Mouse (Mus musculus) liver, embryonic 14.5 days (tissue): ENCODE results near the gene Ehhadh. TPM values are rescaled to one million over a fixed set of nuclear protein-coding genes. Genes with fewer than 3 reads are reported as not detected.

ENCODE experiments used
- ATAC-seq: fragments of 200-750 bp; cut with Nextera tagmentation; 2 replicates; pipeline ENCODE4 v1.8.0; 2017; ENCODE audit warnings: moderate number of reproducible peaks, mild to moderate bottlenecking, moderate library complexity; ENCODE audit not compliant: insufficient read depth
- DNase-seq, 3 experiments: peaks; one replicate each; pipeline ENCODE4 v3.0.0-alpha.2; 2012 to 2013; ENCODE audit warnings: low read depth in 3 of 3, low spot score in 3 of 3
- H3K27ac ChIP-seq: fragments of 300-500 bp; sonication (generic); 2 replicates; pipeline ENCODE4 v1.5.1; 2014; ENCODE audit warnings: moderate library complexity, mild to moderate bottlenecking, control low read depth, inconsistent platforms
- H3K27me3 ChIP-seq: fragments of 300-500 bp; sonication (generic); 2 replicates; pipeline ENCODE4 v1.6.1; 2014; ENCODE audit warnings: mild to moderate bottlenecking, low read length, moderate library complexity; ENCODE audit not compliant: control insufficient read depth, insufficient read depth
- H3K36me3 ChIP-seq: fragments of 300-500 bp; sonication (generic); replicated peaks from 2 replicates; pipeline ENCODE4 v1.6.1; 2014; ENCODE audit warnings: low read depth; ENCODE audit not compliant: control insufficient read depth, insufficient read depth
- H3K4me1 ChIP-seq, 2 experiments: fragments of 200-500 bp in 1 of 2; fragments of 300-500 bp in 1 of 2; sonication (generic) in 1 of 2; replicated peaks; 2 replicates each; pipeline ENCODE4 v1.6.1; 2012 to 2014; ENCODE audit warnings: antibody characterized with exemption in 1 of 2, inconsistent platforms in 1 of 2, low read length in 1 of 2; ENCODE audit not compliant: control insufficient read depth in 2 of 2, insufficient read depth in 2 of 2
- H3K4me2 ChIP-seq: fragments of 300-500 bp; sonication (generic); 2 replicates; pipeline ENCODE4 v1.6.1; 2014; ENCODE audit warnings: low read depth, mild to moderate bottlenecking, control low read depth, moderate library complexity
- H3K4me3 ChIP-seq, 2 experiments: fragments of 200-500 bp in 1 of 2; fragments of 300-500 bp in 1 of 2; sonication (generic) in 1 of 2; 2 replicates each; pipeline ENCODE4 v1.5.1; 2012 to 2014; ENCODE audit warnings: low read depth in 2 of 2, low read length in 2 of 2, mild to moderate bottlenecking in 2 of 2, control low read depth in 1 of 2, inconsistent platforms in 1 of 2, moderate library complexity in 1 of 2; ENCODE audit not compliant: insufficient read depth in 1 of 2
- H3K9ac ChIP-seq: fragments of 300-500 bp; sonication (generic); replicated peaks from 2 replicates; pipeline ENCODE4 v1.6.1; 2014; ENCODE audit warnings: mild to moderate bottlenecking, control low read depth, moderate library complexity
- H3K9me3 ChIP-seq: fragments of 300-500 bp; sonication (generic); 2 replicates; pipeline ENCODE4 v1.6.1; 2016; ENCODE audit warnings: low read length, mixed read lengths; ENCODE audit not compliant: control insufficient read depth
- CTCF ChIP-seq: IDR thresholded peaks from 2 replicates; pipeline ENCODE4 v1.5.1; 2016; ENCODE audit warnings: antibody characterized with exemption, low read depth, control low read depth
- EP300 ChIP-seq: IDR thresholded peaks from 2 replicates; pipeline ENCODE4 v1.6.1; 2016; ENCODE audit warnings: antibody characterized with exemption, low read depth
- WGBS: fragments of 180-500 bp; shearing (Covaris S2); extraction: QIAGEN DNeasy Blood & Tissue Kit; methylation state at CpG from one replicate; pipeline ENCODE4 v1.1.7; 2014; ENCODE audit not compliant: insufficient replicate concordance; 5-methylcytosine and 5-hydroxymethylcytosine counted together
- polyA plus RNA-seq, 2 experiments: library from polyadenylated mRNA; depleted of rRNA in 1 of 2; stranded (reverse) in 1 of 2; unstranded in 1 of 2; fragments of >200 nt; fragmentation: Nextera tagmentation in 1 of 2; extraction: Ambion mirVana in 1 of 2; gene quantifications; 2 replicates each; pipeline versions ENCODE4 v1.2.1 to v1.2.3; 2012 to 2014

Ehhadh gene
- polyA plus RNA-seq, 2 experiments = 7.7 to 8.1 TPM

DNA sequence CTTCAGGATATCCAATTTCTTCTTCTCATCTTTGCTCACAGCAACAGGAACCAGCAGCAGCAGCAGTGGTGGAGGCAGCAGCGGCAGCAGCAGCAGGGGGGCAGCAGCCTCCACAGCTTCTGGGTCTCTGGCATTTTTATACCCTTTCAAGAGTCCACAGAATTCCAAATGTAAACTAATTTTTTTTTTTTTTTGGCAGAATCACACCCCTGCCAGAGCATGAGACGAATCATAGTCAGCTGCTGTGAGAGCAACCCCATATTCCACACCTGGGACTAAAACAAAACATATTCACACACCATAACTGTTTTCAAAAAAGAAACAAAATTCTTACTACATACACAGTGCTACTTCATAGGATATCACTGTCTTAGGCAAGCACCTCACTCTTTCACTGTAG lies 1.6 kb upstream of the Ehhadh start:
- Histone ChIP-seq H3K4me1 (peaks cover 29 to 43% of the 10 kb centered on the region in 2 experiments), H3K9ac (no peak overlapping the region), H3K9me3 (no peaks in the 10 kb centered on the region), H3K36me3 (no peaks in the 10 kb centered on the region), H3K4me3 (no peak overlapping the region), H3K4me2 (no peak overlapping the region), H3K27ac (no peak overlapping the region), H3K27me3 (no peaks in the 10 kb centered on the region)
- ATAC-seq (no peak), DNase-seq (no peak)
- WGBS = 68% methylated on average over 2 of the region's 2 CpGs
- TF ChIP-seq CTCF (no peak), EP300 (no peak)

DNA sequence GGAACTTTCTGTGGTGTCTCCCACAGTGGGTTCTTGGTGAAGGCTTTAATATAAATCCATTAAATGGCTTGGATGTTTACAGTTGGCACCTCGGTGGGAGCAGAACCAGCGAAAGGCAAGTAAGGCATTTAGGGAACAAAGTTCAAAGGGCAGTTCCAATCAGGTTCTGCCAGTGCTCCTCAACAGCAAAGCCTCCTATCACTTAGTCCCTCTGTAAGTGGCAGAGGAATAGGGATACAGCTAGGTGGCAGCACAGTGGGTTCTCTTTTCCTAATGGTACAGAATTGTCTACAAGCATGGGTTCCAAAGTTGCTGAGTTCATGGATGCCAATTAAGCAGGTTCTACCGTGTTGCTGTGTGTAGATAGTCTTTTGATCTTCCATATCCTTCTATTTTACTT lies 974 bp upstream of the Ehhadh start:
- H3K4me1 ChIP-seq = peaks cover 27 to 40% of the 10 kb centered on the region in 2 experiments

DNA sequence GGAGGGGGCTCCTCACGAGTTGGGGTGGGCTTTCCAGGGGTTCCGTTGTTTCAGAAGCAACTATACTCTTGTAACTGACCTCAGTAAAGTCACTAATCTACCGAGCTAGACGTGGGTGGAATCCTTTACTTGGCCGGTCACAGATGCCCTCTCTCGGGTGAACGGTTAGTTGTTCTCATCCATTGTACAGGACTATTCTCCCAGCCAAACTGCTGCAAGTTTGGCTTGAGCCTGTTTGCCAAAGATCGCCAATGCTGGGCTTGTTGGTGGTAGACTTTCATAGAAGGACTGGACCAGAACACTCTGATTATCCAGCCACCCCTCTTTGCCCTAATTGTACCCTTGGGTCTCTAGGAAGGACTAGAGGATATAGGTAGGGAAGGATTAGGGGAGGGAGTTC lies 1.3 kb downstream of the Ehhadh start:
- DNase-seq = no peak

More for the DNA sequence above, 974 bp upstream of the Ehhadh start:
- ATAC-seq = no peak
- Histone ChIP-seq H3K9ac (no peak overlapping the region), H3K27me3 (no peaks in the 10 kb centered on the region), H3K4me3 (no peak overlapping the region), H3K36me3 (no peaks in the 10 kb centered on the region), H3K9me3 (no peaks in the 10 kb centered on the region), H3K27ac (no peak overlapping the region), H3K4me2 (no peak overlapping the region)
- no peak for DNase-seq
- 40% methylated on average over 3 of the region's 3 CpGs for WGBS
- TF ChIP-seq CTCF (peak; percentile 67), EP300 (no peak)

DNA sequence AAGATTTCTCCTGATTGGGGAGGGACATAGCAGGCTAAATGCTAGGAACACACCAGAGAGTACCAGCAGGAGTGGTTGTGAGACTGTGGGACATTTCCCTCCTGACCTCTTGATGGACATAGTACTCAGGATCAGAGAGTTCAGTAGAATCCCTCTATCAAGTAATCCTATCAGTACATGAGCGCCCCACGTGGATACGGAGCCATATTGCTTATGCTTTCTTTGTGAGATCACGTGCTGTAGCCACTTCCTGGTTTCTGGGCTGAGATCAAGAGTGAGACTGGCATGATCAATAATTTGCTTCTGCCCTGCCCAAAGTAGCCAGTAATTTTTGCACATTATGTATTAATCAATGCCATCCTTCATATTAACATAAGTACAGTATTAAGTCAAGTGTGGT lies 2.6 kb downstream of the Ehhadh start:
- Histone ChIP-seq H3K4me1 (peaks cover 11 to 19% of the 10 kb centered on the region in 2 experiments), H3K4me3 (no peak overlapping the region), H3K9me3 (no peaks in the 10 kb centered on the region), H3K27ac (no peak overlapping the region), H3K9ac (no peak overlapping the region), H3K4me2 (no peak overlapping the region), H3K27me3 (no peaks in the 10 kb centered on the region), H3K36me3 (no peaks in the 10 kb centered on the region)
- no peak for DNase-seq
- TF ChIP-seq EP300 (no peak), CTCF (no peak)
- no peak for ATAC-seq
- WGBS = 61% methylated on average over 4 of the region's 4 CpGs

More for the DNA sequence above, 1.3 kb downstream of the Ehhadh start:
- Histone ChIP-seq H3K9ac (no peak overlapping the region), H3K9me3 (no peaks in the 10 kb centered on the region), H3K36me3 (no peaks in the 10 kb centered on the region), H3K4me3 (no peak overlapping the region), H3K4me2 (no peak overlapping the region; the same call in 1 of the 2 replicates), H3K27ac (no peak overlapping the region), H3K4me1 (peaks cover 11 to 21% of the 10 kb centered on the region in 2 experiments), H3K27me3 (no peaks in the 10 kb centered on the region)
- 70% methylated on average over 8 of the region's 8 CpGs for WGBS
- TF ChIP-seq EP300 = no peak
- TF ChIP-seq CTCF = no peak
- no peak for ATAC-seq

- H3K27ac ChIP-seq = no peak overlapping the region
- 52% methylated on average over 2 of the region's 2 CpGs for WGBS
- TF ChIP-seq EP300 (no peak), CTCF (no peak)
- H3K4me2 ChIP-seq = no peak overlapping the region
- no peaks in the 10 kb centered on the region for H3K9me3 ChIP-seq
- peaks cover 4 to 9% of the 10 kb centered on the region in 2 experiments for H3K4me1 ChIP-seq
- no peaks in the 10 kb centered on the region for H3K36me3 ChIP-seq
- H3K9ac ChIP-seq = no peak overlapping the region
- H3K27me3 ChIP-seq = no peaks in the 10 kb centered on the region
- no peak for DNase-seq
- H3K4me3 ChIP-seq = no peak overlapping the region
- no peak for ATAC-seq
Measured at GRCm38 (mm10) chr16:21782807-21783206, 4.8 kb downstream of the Ehhadh start.
